Mouse (Mus musculus) induced T-regulatory cell, adult 2 months (primary cell): Measurements from ENCODE around the gene Sike1.

Source experiments
- DNase-seq: peaks from one replicate; pipeline ENCODE4 v3.0.0-alpha.2; 2012; ENCODE audit warnings: low read depth

The Sike1 gene

DNA sequence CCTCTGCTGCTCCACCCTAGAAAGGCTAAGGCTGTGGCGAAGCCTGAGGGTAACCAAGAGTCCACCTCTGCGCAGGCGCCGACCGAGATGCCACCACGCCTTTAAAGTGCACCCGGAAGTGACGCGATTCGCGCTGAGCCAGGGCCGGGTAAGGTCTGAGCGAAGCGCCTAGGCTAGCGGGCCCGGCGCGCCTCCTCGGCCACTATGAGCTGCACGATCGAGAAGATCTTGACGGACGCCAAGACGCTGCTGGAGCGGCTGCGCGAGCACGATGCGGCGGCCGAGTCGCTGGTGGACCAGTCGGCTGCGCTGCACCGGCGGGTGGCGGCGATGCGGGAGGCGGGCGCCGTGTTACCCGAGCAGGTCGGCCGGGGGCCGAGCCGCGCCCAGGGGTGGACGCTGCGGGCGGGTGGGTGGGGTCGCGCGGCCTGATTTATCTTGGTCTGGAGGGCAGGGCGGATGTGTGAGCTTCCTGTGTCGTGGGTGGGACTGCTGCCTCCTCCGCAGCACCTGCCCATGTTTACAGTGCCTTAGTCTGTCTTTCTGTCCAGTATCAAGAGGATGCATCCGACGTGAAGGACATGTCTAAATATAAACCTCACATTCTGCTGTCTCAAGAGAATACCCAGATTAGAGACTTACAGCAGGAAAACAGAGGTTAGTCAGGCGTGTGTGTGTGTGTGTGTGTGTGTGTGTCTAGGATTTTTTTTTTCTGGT, at the start of gene Sike1:
TSS of gene Sike1 (plus strand) at position 104 of the 717 bp plus-strand sequence.
- peak; percentile 98 for DNase-seq

DNA sequence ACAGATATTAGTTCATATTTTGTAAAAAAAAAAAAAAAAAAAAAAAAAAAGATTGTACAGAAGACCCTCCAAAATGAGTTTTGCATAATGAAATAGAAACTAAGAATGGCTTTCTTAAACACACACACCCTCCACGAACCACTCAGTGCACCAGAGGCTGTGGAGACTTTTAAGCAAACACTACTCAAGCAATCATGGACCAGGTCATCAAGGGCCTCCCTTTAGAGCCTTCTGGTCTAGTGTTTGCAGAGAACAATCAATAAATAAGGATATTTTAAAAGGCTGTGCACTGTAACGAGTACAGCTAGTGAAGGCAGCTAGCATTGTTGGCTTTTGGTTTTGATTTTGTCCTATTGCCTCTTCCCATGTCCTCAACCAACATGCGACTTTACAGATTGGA, 49.2 kb upstream of the Sike1 start:
- no peak for DNase-seq

DNA sequence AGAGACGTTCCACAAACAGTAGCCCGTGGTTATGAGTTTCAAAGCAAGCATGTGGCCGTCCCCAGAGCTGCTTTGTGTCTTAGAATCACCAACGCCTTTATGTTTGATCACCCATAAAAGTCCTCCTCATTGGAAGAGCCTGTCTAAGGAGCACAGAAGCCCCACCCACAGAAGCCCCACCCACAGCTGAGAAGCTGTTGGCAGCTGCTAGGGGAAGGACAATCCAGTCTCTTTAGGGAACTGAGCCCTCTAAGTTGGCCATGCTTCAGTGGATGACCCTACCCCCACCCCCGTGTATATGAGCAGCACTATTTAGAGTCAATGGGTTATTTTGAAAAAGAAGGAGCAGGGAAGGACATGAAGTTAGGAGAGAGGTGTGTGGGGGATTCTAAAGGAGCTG, 48.6 kb upstream of the Sike1 start:
- DNase-seq, result no peak

DNA sequence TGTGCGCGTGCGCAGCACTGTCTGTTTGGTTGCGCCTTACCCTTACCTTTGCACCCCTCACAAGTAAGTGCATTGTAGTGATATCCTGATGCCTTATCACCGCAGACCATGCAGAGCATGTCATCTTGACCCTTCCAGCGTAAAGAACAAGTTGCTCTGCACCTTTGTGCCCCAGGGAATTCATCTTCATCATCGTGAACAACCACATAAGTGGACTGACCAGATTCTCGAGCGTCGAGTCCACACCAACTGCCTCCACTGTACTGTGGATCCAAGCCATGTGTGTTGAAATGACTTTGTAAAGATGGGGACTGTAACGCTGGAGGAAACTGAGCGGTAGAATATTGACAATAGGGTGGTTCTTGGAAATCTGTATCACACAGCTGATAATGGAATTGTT, 41.0 kb upstream of the Sike1 start:
- no peak for DNase-seq

DNA sequence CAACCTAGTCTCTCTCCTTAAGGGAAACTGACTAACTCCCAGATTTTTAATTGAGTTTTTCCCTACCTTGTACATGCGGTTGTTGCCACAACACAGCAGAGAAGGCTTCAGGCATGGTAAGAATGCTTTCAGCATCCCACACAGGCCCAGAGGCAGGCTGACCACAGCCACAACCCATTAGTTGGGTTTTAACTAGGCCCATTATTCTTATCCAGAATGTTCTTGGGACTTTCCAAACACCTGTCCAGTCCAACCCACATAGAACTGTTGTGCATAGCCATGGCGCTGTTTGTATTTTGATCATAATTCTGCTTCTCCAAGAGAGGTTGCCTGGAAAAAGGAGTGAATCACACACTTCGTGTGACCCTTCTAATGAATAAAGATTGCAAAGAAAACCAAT, 40.4 kb upstream of the Sike1 start:
- DNase-seq, result no peak

DNA sequence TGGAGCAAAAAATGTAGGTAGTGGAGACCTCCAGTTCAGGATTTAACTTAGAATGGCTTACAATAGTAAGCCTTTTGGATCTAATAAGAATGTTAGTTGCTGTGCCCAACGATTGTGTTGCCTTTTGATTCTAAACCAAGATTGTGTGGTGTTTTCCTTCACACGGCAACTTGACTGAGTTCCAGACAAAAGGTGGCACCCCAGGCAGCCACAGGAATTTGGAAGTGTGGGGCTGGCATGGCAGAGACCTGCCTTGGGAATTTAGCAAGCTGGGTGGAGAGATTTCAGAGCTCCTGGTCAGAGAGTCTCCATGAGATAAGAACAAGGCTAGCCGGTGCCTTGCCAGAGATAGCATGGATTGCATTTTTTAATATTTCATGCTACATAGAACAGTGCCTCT, 39.9 kb upstream of the Sike1 start:
- no peak for DNase-seq

DNA sequence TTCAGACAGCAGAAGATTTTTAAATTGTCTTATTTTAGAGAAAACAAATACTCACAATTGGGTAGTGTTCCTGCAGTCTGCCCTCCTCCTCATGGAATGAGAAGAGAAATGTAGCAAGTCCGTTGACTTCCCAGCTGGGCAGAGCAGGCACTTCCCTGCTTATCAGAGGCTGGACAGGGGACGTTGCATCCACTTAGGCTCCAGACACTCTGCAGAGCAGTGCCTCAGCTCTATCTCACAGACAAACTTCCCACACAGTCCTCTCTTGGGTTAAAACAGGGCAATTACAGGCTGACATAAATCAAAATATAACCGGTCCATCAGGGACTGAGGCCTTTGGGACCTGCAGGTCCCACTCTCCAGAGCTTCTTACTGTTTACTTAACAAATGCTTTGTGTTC, 31.5 kb upstream of the Sike1 start, which contains the start of gene Nr1h5:
TSS of gene Nr1h5 (minus strand) at position 101 of the 400 bp plus-strand sequence.
- no peak for DNase-seq

DNA sequence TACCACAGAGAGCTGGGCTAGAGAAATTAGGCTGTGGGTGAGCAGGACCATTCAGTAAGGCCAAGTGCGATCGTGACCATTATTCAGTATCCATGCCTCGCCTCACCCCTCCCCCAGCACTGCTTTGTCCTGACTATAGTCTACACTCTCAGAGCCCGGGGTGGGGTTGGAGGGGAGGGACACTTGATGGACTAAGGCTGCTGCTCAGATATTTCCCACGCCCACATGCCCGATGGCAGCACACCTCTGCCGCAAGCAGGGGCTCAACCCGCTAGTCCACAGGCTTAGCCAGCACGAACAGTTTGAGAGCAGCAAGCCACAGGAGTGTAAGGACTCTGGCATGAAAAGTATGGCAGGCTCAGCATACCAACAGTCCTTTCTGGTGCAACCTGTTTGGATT, 25.4 kb upstream of the Sike1 start:
- no peak for DNase-seq

DNA sequence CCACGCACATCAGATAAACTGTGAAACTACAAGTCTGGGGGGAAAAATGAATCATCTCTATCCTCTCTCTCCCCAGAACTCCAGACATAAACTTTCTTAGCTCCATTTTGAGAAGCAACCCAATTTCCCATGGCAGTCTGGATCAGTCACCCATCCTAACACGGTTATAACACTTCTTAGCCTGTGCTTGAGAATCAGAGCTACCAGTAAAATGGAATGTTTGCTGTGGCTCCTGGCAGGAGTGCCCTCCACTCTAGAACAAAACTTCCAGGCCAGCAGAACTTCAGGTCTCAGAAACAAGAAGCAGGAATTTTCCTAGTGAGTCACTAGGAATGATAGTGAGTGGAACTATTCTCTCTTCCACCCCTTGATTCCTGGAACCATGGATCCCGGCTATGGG, 25.0 kb upstream of the Sike1 start:
- no peak for DNase-seq

DNA sequence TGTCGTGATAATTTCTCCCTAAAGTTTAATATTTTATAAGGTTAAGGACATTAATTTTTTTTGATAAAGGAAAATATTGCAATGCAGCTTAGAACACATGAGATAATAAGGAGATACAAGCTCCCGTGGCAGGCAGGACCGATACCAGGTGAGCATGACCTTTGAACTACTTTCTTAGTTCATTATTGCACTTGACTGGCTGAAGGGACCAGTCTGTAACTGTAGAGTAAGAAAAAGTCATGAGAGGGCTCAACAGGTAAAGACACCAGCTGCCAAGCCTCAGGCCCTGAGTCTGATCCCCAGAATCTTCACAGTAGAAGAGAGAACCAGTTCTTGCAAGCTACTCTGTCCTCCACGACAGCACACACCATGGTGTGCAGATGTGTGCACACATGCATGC, 18.6 kb upstream of the Sike1 start:
- DNase-seq, result no peak

DNA sequence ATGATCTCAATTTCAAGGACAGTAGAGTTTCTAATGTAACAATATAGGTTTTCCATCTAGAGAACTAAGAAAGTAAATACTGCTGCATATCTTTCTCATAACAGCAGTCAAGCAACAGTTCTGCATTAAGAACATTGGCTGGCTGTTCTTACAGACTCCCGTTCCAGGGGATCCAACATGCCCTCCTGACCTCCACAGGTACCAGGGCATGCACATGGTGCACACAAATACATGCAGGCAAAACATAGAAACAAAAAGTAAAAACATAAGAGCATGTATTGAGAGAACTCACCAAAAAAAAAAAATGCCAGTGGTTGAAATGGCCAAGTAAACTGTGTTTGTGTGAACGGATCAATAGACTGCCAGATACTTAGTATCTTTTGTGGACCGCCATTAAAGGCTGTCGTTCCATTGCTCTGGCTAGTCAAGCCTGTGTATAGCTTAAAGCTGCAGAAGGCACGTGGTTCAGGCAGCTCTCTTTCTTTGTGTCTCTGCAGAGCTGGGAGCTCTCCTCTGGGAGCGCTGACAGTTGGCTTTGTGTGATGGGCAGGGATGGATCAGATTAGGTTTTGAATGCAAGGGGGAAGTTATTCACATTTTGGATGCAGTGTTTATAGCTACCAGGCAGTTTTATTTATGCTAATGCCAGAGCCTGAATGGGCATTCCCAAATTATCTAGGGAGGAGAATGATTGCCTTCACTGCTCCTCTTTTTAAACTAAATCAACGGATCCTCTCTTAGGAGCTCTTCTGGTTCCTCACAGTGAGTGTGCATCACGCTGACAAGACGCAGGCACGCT, 15.8 kb upstream of the Sike1 start:
- no peak for DNase-seq

DNA sequence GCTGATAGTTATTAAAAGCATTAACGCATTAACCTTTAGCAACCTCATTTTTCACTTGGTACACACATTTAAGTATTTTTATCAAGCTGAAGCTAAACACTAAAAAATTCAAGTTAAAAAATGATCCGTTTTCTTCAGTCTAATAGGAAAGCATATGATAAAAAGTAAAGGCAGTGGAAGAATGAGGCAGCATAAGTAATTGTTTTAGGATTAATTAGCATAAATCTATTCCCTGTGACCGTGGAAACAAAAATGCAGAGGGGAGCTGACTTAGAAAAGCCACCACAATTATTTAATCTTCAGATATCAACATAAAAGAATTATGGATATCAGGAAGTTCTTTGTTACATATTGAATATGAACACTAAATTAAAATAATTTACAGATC, 15.2 kb upstream of the Sike1 start:
- no peak for DNase-seq

DNA sequence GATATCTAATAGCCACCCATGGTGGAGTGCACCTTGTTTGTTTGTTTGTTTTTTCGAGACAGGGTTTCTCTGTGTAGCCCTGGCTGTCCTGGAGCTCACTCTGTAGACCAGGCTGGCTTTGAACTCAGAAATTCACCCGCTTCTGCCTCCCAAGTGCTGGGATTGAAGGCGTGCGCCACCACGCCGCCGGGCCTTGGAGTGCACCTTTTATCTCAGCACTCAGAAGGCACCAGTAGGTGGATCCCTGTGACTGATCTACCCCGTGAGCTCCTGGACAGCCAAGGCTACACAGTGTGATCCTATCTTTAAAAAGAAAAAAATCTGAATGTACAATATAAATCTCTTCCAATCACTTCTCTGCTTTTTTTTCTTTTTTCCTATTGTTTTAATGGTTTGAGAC, 4.5 kb upstream of the Sike1 start:
- no peak for DNase-seq

DNA sequence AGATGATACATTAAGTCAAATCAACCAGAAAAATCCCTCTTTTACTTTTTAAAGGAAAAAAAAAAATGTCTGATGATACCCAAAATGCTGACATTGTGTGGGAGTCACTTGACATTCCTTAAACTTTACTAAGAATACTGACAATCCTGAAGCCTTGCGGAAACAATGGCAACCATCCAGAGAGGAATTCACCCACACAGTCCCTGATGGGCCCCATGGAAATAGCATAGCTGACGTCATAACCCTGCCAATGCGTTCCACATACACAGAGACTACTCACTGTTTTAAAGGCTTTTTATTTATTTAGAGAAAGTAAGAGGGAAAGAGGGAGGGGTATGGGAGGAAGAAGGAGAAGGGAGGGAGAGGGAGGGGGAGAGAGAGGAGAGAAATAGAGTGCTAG, 2.6 kb upstream of the Sike1 start:
- DNase-seq, result no peak

DNA sequence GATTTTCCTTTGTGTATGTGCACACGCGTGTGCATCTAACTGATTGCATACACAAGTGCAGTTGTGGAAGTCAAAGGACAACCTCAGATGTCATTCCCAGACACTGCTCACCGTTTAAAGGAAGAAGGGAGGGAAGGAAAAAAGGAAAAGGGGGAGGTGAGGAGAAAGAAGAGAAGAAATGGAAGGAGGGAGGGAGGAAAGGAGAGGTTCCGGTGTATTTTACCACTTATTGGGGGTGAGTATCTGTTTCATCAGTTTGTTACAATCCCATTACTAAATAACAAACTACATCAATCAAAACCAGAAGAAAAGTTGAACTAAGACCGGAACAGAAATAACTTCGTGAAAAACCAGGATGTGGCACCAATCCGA, 289 bp upstream of the Sike1 start:
- DNase-seq, result no peak

DNA sequence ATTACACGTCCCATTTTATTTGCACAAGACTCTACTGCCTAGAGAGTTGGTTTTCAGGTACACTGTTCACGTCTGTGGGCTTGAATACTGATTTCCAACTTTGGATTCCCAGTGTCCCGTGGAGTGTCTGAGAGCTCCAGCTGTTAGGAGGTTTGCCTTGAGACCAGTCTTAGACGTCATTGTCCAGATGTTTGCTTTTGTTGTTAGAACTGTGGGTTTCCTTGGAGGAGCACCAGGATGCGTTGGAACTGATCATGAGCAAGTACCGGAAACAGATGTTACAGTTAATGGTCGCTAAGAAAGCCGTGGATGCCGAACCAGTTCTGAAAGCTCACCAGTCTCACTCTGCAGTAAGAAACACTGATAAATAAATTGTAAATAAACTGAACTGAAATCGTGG, 1.5 kb downstream of the Sike1 start:
- DNase-seq, result no peak

DNA sequence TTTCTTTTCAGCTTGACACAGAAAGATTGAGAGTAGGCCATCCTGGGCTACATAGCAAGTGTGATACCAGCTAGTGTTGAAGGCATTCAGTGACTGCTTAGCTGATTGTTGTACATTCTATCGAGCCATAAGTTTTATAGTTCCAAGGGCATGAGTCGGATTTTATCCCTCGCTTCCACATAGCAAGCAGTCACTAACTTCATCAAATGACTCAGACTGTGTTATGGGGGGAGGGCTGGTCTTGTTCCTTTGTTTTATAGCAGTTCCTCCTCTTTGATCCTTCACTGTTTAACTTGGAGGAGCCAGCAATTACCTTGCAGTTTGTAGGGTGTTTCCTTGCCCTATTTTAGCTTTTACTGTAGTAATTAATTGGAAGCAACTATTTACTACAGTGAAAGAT, 2.1 kb downstream of the Sike1 start:
- no peak for DNase-seq

DNA sequence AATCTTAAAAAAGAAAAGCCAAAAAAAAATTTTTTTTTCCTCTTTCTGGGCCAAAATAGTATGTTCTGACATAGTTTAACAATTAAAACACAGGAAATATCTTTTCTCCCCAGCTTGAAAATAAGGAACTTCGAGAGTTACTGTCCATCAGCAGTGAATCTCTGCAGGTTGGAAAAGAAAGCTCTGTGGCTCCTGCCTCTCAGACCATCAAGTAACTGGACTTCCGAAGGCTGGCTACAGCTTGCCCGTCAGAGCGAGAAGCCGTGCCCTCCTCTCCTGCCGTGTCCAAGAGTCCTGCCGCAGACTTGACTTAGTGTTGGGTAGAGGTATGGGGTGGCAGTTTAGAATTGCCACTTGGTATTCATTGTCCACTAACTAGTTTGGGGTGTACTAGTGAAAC, 6.1 kb downstream of the Sike1 start:
- DNase-seq, result no peak

DNA sequence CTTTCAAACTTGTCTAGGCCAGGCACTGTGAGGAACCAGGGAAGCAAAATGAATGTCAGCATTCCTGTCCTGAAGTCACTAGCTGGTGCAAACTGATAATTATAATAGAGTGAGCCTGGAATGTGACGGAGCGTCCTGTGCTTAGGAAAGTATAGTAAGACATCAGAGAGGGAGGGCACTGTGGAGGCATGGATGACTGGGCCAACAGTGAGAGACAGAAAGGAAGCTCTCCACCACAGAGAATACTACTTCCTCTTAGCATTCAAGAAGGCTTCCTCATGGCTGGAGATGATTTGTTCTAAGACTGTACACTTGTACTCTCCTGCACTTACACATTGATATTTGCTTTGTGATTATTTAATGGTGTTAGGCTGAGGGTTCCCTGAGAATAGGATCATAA, 21.8 kb downstream of the Sike1 start:
- DNase-seq, result no peak

DNA sequence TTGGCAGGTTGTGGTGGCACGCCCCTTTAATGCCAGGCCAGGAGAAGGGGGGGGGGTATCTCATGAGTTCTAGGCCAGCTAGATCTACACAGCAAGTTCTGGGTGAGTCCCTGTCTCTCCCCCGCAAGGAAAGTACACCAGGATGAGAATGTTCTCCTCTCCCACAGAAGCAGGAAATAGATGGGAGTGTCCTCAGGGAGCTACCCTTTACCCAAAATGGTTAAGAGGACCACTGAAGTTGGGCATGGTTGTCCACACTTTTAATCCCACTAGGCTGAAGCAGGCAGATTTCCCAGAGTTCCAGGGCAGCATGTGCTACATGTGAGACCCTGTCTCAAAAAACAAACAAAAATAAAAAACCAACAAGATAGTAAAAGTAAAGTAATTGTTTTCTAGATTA, 24.0 kb downstream of the Sike1 start:
- DNase-seq, result peak; percentile 43

DNA sequence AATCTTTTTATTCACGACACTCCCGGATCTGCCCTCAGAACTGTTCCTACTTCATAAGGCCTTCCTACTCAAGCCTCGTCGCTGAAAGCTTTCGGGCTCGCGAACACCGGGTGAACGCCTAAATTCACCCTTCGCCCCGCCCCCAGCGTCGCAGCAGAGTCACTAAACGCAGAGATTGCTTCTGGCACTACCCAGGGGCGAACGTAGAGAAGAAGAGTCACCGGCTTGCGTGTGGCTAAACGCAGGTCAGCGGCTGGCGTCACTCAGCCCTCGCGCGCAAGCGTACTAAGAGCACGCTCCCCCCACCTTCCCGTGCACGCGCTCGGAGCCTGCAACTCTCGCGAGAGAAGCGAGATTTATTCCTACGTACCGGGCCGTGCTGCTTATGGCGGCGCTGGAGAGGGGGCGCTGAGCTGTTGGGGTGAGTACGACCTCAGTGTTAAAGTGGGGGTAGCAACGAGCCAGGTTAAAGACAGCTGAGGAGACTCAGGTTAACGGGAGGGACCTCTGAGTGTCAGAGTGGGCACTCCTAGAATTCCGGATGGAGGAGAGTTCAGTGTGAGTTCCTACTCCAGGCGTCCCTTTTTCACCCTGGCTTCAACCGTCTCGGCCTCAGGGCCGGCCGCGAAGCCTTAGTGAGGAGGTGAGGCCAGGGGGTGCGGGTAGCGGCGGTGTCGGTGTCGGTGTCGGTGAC, 24.9 kb downstream of the Sike1 start, which contains the start of gene Csde1:
TSS of gene Csde1 (plus strand) at position 178 of the 694 bp plus-strand sequence.
- DNase-seq, result peak; percentile 99

DNA sequence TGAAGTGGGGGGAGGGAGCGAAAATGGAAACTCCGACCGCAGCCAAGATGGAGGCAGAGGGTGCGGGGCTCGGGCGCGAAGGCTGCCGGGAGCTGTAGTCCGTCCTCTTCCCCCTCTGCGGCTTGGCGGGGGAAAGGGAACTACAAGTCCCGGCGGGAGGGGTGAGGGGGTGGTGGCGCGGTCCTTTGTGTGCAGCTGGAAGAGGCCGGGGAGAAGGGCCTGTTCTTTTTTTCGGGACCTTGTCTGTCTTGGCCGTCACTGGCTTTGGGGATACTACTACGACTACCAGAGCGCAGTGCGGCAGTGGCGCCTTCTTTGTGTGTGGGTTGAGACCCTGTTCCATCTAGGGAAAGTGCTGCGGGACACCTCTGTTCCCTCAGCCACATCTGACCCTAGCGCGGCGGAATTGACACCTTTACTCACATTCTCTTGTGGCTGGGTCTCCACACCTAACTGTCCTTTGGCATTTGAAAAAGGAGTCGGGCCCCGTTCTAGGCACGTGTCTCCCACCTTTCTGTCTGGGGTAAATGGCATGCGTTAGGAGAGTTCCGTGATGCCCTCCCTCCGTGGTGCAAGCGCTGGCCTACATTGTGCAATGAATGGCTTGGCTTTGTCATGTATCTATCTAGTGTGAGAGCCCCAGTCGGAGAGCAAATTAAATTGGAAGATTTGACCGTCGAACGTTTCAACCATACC, 25.6 kb downstream of the Sike1 start:
- peak; percentile 94 for DNase-seq
